Mouse (Mus musculus) layer of hippocampus, postnatal 14 days (tissue): ENCODE data around the gene Supt20. TPM values are rescaled to one million over a fixed set of nuclear protein-coding genes. Genes with fewer than 3 reads are reported as not detected.
"Not testable (repeated sequence)": the region's sequence is repeated elsewhere in the genome, so short reads cannot be mapped to it uniquely, and the experiment has no call there.

Source experiments
- DNase-seq, 2 experiments: peaks; one replicate each; pipeline ENCODE4 v3.0.0; 2021 to 2022; ENCODE audit warnings: low spot score in 2 of 2, mixed read lengths in 1 of 2
- total RNA-seq, 2 experiments: library from RNA; stranded (reverse); gene quantifications; 2 replicates each; pipeline ENCODE4 v1.2.3; 2021

The Supt20 gene
- total RNA-seq, 2 experiments from 2014 or later: 48.8 to 50.7 TPM

GRCm38 (mm10) chr3:54699759-54700301, 7.2 kb downstream of the Supt20 start:
- DNase-seq: no peak

DNA sequence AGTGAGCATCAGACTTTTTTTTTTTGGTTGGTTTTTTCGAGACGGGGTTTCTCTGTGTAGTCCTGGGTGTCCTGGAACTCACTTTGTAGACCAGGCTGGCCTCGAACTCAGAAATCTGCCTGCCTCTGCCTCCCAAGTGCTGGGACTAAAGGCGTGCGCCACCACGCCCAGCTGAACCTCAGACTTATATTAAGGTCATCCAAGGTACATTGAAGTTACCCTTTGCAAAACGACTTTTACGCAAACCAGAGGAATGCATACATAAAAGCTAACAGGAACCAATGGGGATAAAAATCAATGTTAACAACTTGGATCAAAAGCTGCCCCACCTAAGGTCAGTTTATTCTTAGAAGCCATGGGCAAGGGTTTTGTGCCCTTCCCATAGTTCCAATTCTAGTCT, 11.5 kb downstream of the Supt20 start:
- DNase-seq: not testable (repeated sequence)

- no peak for DNase-seq
These were observed 16.4 kb downstream of the Supt20 start for GRCm38 (mm10) chr3:54708972-54709371.

DNA sequence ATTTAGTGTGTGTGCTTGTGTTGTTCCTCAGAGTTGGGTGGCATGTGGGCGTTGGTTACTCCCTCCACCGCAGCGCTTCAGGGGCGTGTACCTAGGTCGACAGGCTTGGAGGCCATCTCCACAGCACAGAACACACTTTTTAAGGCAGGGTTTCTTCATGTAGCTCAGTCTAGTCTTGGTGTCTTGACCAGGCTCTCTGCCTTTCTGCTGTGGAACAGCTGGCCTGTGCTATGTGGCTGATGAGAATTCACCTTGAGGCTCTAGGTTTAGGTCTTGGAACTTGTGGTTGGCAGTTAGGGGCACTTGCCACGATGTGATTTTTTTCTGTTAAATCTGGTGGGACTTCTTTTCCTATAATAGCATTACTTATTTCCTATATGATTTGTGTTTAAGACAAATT, 21.6 kb downstream of the Supt20 start, which contains the start of gene Gm21958:
Gene Gm21958 (minus strand): TSS at position 101 of the 400 bp plus-strand sequence.
- DNase-seq: no peak

- DNase-seq: no peak
These were observed 22.9 kb downstream of the Supt20 start for GRCm38 (mm10) chr3:54715461-54715860.

DNA sequence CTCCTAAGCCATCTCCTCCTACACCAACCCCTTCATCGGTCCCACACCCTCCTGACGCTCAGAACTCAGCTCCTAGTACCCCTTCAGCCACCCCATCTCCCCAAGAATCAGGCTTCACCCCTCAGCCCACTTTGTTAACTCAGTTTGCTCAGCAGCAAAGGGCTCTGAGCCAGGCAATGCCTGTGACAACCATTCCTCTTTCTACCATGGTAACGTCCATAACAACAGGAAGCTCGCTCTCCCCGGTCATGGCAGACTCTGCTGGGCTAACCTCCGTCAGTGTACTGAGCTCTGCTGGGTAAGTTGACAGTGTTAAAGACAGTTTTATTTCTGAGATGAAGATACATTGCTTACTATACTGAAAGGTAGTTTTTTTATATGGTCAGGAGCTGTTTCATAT, 24.7 kb downstream of the Supt20 start:
- DNase-seq: no peak

GRCm38 (mm10) chr3:54718947-54719346, 26.3 kb downstream of the Supt20 start:
- DNase-seq: no peak

GRCm38 (mm10) chr3:54723741-54724500, 31.3 kb downstream of the Supt20 start:
- no peak for DNase-seq

DNA sequence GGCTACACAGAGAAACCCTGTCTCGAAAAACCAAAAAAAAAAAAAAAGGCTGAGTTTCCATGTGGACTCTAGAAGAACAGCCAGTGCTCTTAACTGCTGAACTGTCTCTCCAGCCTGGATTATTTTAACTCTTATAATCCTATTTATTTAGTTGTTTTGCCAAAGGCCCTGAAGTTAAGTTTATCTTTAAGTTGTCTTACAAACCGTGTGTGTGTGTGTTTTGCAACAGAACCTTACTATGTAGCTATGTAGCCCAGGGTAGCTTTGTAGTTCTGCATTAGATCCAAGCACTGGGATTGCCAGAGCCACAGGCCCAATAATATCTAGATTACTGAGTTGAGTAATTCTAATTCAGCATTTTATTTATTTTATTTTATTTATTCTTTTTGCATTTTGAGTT, 32.7 kb downstream of the Supt20 start:
- DNase-seq: no peak

- DNase-seq: no peak
These were observed 35.0 kb downstream of the Supt20 start for GRCm38 (mm10) chr3:54727588-54727987.

DNA sequence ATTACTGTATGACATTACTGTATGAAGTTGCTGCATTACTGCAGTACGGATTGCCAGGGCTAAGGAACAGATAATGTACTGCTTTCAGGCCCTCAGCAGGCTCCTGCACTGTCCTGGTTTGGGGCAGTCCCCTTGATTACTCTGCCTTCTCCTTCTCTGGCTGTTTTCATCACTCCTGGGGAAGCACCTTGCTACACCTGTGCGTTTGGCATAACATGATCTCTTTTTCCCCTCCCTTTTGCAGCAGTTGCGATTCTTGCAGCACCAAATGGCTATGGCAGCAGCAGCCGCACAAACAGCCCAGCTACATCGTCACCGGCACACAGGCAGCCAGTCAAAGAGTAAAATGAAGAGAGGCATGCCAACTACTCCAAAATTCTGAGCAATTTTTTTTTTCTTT, 35.5 kb downstream of the Supt20 start:
- DNase-seq: no peak

DNA sequence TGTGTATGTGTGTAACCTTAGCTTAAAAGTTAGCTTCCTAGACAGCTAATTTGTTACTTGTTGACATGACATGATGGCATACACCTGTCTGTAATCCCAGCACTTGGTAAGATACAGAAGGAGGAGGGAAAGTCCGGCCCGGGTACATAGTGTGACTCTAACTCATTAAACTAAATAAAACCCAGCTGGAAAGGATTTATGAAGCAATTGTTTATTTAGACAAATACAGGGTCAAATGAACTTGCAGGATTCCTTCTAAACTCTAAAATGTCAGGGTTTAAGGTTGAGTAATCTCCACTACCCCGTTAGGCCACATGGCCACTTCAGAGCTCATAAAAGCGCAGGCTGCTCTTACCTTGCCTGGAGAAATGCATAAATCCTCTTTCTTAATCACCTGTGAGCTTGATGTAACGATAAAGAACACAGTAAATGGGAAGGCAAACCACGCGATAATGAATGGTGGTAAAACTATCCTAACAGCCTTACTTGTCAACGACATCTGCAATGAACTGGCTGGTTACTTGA, 39.1 kb downstream of the Supt20 start:
- no peak for DNase-seq

GRCm38 (mm10) chr3:54732371-54732770, 39.8 kb downstream of the Supt20 start:
- DNase-seq: no peak

DNA sequence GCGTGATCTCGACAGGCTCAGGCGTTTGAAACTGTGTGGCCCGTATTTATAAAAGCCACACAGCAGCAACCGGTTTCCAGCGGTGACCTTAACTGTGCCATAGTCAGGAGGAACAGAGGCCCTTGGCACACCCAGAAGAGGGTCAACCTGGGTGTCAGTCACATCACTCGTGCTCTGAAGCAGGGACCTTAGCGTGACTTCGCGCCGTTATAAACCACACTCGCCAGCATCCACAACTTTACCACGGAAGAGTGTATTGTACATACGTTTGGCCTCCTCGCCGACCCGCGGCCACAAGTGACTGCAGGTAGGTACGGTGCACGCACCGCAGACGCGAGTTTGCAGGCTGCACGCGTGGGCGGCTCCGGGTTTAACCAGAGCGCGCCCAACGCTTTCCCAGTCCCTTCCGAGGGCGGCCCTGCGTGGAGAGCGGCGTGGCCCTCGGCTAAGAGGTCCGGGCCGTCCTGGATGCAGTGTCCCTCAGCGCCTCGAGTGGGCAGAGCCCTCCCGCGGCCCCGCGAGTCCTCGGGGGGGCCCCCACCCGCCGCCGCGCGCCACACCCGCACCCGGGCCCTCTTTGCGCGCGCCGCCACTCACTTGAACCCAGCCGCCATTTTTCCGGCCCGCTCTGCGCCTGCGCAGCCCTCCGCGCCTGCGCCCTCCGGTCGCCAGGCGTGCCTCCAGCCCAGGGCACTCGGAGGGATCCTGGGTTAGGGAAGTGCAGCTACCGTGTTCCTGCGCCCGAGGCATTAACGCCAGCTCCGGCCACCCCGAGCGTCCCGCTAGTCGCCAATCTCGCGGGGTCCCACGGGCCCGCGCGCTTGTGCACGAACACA, 42.0 kb downstream of the Supt20 start:
- DNase-seq: peak; percentile 89 to 91

DNA sequence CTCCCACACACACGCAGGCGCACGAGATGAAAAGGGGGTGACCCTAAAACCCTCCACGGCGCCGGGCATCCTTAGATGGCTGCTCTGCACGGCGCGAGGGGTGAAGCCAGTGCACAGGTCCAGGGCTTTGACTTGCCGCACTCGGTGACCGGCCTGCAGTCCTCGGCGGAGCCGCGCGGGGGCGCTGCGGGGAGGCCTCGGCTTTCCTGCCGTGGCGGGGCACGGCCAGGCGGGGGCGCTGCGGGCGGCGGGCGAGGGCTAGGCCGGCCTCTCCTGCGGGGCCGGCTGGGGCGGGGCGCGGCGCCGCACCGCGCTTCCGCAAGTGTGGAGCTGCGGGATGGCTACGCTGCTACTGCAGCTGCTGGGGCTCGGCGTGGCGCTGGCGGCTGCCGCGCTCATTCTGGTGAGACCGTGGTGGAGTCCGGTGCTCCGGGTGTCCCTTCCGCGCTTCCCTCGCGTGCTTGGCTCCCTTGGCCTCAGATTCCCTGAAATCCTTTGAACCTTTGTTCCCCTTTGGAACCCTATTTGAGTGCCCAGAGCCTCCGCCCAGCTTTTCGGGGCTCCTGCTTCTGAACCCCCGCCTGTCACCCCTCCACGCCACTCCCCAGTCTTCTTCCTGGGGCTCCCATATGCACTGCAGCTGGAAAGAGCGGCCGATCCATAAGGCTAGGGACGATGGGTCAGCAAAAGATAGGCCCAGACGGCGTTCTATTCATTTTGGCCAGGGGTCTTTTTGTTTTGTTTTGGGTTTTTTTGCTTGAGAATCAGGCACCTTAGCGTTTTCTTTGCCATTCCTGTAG, 42.8 kb downstream of the Supt20 start, which contains the start of the genes Exosc8 and Alg5:
Gene Exosc8 (minus strand): TSS at position 147 of the 800 bp plus-strand sequence.
Gene Alg5 (plus strand): TSS at position 293 of the 800 bp plus-strand sequence.
- DNase-seq: peak; percentile 93 to 96

DNA sequence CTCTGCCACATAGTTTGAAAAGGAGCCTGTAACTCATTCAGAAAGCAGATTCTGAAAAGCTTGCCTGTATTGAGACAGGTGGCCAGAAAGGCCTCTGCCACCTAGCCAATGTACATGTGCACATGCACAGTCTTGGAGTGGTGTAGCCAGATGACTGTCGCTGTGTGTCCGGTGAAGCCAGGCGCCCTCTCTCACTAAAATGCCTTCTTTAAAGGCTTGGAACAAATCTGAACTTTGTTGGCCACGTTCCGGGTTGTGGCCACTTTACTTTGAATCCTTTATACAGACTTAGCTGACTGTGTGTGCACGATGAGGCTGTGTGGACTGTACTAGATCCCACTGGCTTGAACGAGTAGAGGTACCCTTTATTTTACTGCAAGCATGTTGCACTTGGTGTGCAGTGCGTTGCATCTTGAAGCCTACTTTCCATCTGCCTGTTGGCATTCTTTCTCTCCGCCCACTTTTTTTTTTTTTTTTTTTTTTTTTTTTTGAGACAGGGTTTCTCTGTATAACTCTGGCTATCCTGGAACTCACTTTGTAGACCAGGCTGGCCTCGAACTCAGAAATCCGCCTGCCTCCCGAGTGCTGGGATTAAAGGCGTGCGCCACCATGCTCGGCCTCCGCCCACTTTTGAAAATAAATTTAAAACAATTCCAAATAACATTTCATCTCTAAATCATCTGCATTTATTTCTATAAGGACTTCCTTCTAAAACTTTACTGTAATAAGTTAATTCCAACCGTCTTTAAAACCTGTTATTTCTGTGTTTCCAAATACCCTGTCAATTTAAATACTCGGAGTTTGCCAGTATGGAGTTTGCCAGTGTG, 43.7 kb downstream of the Supt20 start:
- DNase-seq: peak; percentile 22 to 24

GRCm38 (mm10) chr3:54737317-54737716, 44.7 kb downstream of the Supt20 start:
- DNase-seq: no peak

DNA sequence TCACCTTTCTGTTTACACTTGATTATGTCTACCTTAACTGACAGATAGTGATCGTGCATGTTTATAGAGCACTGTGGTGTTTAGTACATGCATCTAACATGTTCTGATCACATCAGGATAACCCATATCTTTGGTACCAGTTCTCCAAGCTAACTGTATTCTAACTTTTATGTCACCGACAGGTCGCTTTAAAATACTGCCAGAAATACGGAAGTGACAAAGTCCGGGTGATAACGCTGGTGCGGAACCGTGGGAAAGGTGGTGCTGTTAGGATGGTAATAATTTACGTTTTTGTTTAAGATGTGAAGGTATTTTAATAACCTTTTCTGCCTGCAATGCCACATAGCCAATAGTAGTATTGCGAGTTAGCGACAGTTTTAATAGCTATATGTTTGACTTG, 49.4 kb downstream of the Supt20 start:
- no peak for DNase-seq

DNA sequence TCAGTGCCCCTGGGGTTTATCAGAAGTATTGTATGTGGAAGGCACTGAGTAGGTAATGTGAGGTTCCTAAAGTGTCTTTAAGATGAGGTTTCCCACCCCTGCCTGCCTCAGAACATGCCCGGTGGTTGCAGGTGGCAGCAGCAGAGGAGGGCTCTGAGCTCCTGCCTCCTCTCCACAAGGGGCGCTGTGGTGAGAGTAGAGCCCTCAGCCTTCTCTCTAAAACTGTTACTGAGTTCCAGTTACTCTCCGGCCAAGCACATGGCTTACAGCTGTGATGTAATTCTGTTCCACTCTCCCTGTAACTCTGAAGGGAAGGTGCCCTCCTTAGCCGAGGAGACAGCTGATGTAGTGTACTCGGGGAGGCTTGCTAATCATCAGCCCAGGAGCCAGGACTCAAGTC, 53.2 kb downstream of the Supt20 start:
- DNase-seq: peak in 1 of 2 experiments; percentile 16

- DNase-seq: no peak
These were observed 60.8 kb downstream of the Supt20 start for GRCm38 (mm10) chr3:54753411-54753810.
